ENCODE assay signal across 10 mouse cellular contexts in genomic region chr10:20040116-20040515, GRCm38 (mm10).
DNase-seq lines count a peak whose midpoint lies in the region; ATAC-seq and TF ChIP-seq lines count a peak whose summit lies in the region.
"Had no signal": no experiment of that assay in that cellular context is flagged by ENCODE, and none has a peak within 500 bp of the region (broad histone marks: within the 10 kb centered on the region; RNA-seq: fewer than 3 reads in every experiment).

No protein-coding gene starts in this region.

- no peak for TF ChIP-seq POLR2A in kidney, adult 2 months (IDR thresholded peaks at IDR 0.05; ENCODE audit: low read depth, low read length)

- H3K27me3 ChIP-seq in kidney, adult 2 months (replicated peaks; ENCODE audit: control insufficient read depth, insufficient read depth, low read length), result no peaks in the 10 kb centered on the region
- no peaks in the 10 kb centered on the region for H3K27me3 ChIP-seq in kidney, embryonic 14.5 days (ENCODE audit: control insufficient read depth, insufficient read depth, low read length)
- H3K27me3 ChIP-seq in forebrain, embryonic 14.5 days (replicated peaks; ENCODE audit: control insufficient read depth, insufficient read depth, low read length), result no peaks in the 10 kb centered on the region
- H3K27me3 ChIP-seq: lung, embryonic 15.5 days had no signal

- TF ChIP-seq CTCF in kidney, adult 2 months (conservative IDR thresholded peaks at IDR 0.05; ENCODE audit: insufficient read depth, insufficient read length, low read depth, low read length), result no peak

- H3K9ac ChIP-seq in kidney, embryonic 14.5 days (ENCODE audit: low read depth, low read length), result no peak overlapping the region
- no peak overlapping the region for H3K9ac ChIP-seq in forebrain, embryonic 14.5 days (ENCODE audit: low read length)
- H3K9ac ChIP-seq: lung, embryonic 15.5 days had no signal

- intact Hi-C loops in heart, postnatal 10 days (cut with DNase I), result no loop called here

- DNase-seq in kidney, adult 2 months, result peak; percentile 87
- DNase-seq in heart, postnatal 10 days, result peak; percentile 58 to 64
- peak; percentile 60 for DNase-seq in lung, postnatal 10 days
- no peak for DNase-seq in forebrain, embryonic 14.5 days (ENCODE audit: low spot score)
- no peak for DNase-seq in left cerebral cortex, adult 9 months (ENCODE audit: low spot score in 2 of 2)
- DNase-seq in spleen, adult 12 weeks (ENCODE audit: low spot score), result no peak
- DNase-seq: thymus, postnatal 4 days had no signal

- ATAC-seq in kidney, embryonic 14.5 days (ENCODE audit: low FRiP score, low TSS enrichment), result no peak
- ATAC-seq in forebrain, embryonic 14.5 days, result no peak

- WGBS in kidney, adult 2 months, result 37% methylated on average over 7 of the region's 7 CpGs
- 57% methylated on average over 7 of the region's 7 CpGs for WGBS in kidney, embryonic 14.5 days
- WGBS in forebrain, embryonic 14.5 days, result 71% methylated on average over 7 of the region's 7 CpGs

- no peaks in the 10 kb centered on the region for H3K36me3 ChIP-seq in kidney, adult 2 months (ENCODE audit: control insufficient read depth, insufficient read depth, low read length)
- H3K36me3 ChIP-seq in kidney, embryonic 14.5 days (ENCODE audit: control insufficient read depth, insufficient read depth, low read length), result no peaks in the 10 kb centered on the region
- no peaks in the 10 kb centered on the region for H3K36me3 ChIP-seq in forebrain, embryonic 14.5 days (ENCODE audit: control insufficient read depth, insufficient read depth, low read length)
- H3K36me3 ChIP-seq: lung, embryonic 15.5 days had no signal

- H3K4me3 ChIP-seq in kidney, adult 2 months (ENCODE audit: insufficient read depth, low read depth, low read length), result no peak overlapping the region
- no peak overlapping the region for H3K4me3 ChIP-seq in kidney, embryonic 14.5 days (ENCODE audit: low read length)
- no peak overlapping the region for H3K4me3 ChIP-seq in brown adipose tissue, adult 24 weeks (ENCODE audit: insufficient read depth, low read depth, low read length)
- H3K4me3 ChIP-seq in forebrain, embryonic 14.5 days (ENCODE audit: low read depth, low read length), result no peak overlapping the region
- H3K4me3 ChIP-seq: lung, embryonic 15.5 days had no signal

- H3K4me2 ChIP-seq in kidney, embryonic 14.5 days (replicated peaks; ENCODE audit: low read depth, low read length), result no peak overlapping the region
- H3K4me2 ChIP-seq in forebrain, embryonic 14.5 days (ENCODE audit: low read length), result no peak overlapping the region
- H3K4me2 ChIP-seq: lung, embryonic 15.5 days had no signal

- peak overlapping the region; percentile 61; the same call in 1 of the 2 replicates for H3K27ac ChIP-seq in kidney, adult 2 months (ENCODE audit: insufficient read depth, low read depth, low read length)
- no peak overlapping the region for H3K27ac ChIP-seq in kidney, embryonic 14.5 days (ENCODE audit: low read depth, low read length)
- H3K27ac ChIP-seq in brown adipose tissue, adult 24 weeks (replicated peaks; ENCODE audit: low read depth, low read length), result peak overlapping the region; percentile 15; the same call in 1 of the 2 replicates
- H3K27ac ChIP-seq in forebrain, embryonic 14.5 days (ENCODE audit: low read depth, low read length), result no peak overlapping the region
- H3K27ac ChIP-seq: lung, embryonic 15.5 days had no signal

- H3K9me3 ChIP-seq in kidney, embryonic 14.5 days (ENCODE audit: control insufficient read depth, low read length), result no peaks in the 10 kb centered on the region
- no peaks in the 10 kb centered on the region for H3K9me3 ChIP-seq in forebrain, embryonic 14.5 days (replicated peaks; ENCODE audit: control insufficient read depth, low read length)
- H3K9me3 ChIP-seq: lung, embryonic 15.5 days had no signal

- peaks cover 6% of the 10 kb centered on the region for H3K4me1 ChIP-seq in kidney, adult 2 months (ENCODE audit: control insufficient read depth, insufficient read depth, low read length)
- H3K4me1 ChIP-seq in kidney, embryonic 14.5 days (ENCODE audit: control insufficient read depth, insufficient read depth, low read length), result no peaks in the 10 kb centered on the region
- H3K4me1 ChIP-seq in brown adipose tissue, adult 24 weeks (ENCODE audit: control insufficient read depth, insufficient read depth, insufficient read length, low read length), result peaks cover 3% of the 10 kb centered on the region
- H3K4me1 ChIP-seq in forebrain, embryonic 14.5 days (ENCODE audit: control insufficient read depth, insufficient read depth, low read length), result no peaks in the 10 kb centered on the region
- H3K4me1 ChIP-seq: lung, embryonic 15.5 days had no signal

Comparison
In these comparisons a context has a peak if more than half of its experiments do, and no peak if none do; other contexts are left out.
1. H3K27ac ChIP-seq: peak in kidney, adult 2 months (single experiment) and brown adipose tissue, adult 24 weeks (single experiment); none in kidney, embryonic 14.5 days (single experiment) and forebrain, embryonic 14.5 days (single experiment).
2. DNase-seq: peak in kidney, adult 2 months (single experiment), heart, postnatal 10 days (2 of 2) and lung, postnatal 10 days (single experiment); none in forebrain, embryonic 14.5 days (single experiment), left cerebral cortex, adult 9 months (0 of 2) and spleen, adult 12 weeks (single experiment).